Mouse (Mus musculus): ENCODE measurements around the gene Gckr.

GRCm38 (mm10) chr5:31324085-31324484 is 26.8 kb downstream of the Gckr start:
- no peak for TF ChIP-seq CTCF (IDR thresholded peaks at IDR 0.05; ENCODE audit: low read depth, low read length)
- no peak for TF ChIP-seq POLR2A (IDR thresholded peaks at IDR 0.05; ENCODE audit: extremely low read depth, insufficient read depth, low read length)
